Mouse (Mus musculus) gastrocnemius, adult 18-20 months (tissue): ENCODE data around the gene Flrt1. TPM values are rescaled to one million over a fixed set of nuclear protein-coding genes. Genes with fewer than 3 reads are reported as not detected.

Experiments used
- total RNA-seq, 2 experiments: library from RNA; stranded (reverse); gene quantifications; 2 replicates each; pipeline ENCODE4 v1.2.3; 2021

The Flrt1 gene
- total RNA-seq, 2 experiments from 2014 or later: 1.1 to 1.9 TPM

Other genes with a start within 250 kb of the Flrt1 start
- under 1 TPM; 0.46 to 0.74 TPM for gene Ccdc88b, start 247.5 kb downstream of the Flrt1 start, total RNA-seq
- gene Trmt112, start 196.0 kb downstream of the Flrt1 start, total RNA-seq: 10 to 100 TPM; 43.9 to 44.7 TPM
- gene Prdx5, start 195.6 kb downstream of the Flrt1 start, total RNA-seq: 100 to 1,000 TPM; 219 to 239 TPM
- gene Esrra, start 183.9 kb downstream of the Flrt1 start, total RNA-seq: 10 to 100 TPM; 76.5 to 93.1 TPM
- gene Catsperz, start 180.3 kb downstream of the Flrt1 start, total RNA-seq: not detected
- gene Kcnk4, start 171.2 kb downstream of the Flrt1 start, total RNA-seq: not detected
- 10 to 100 TPM in 1 of 2 experiments, 1 to 10 TPM in 1; 9.7 to 12.2 TPM for gene Bad, start 163.9 kb downstream of the Flrt1 start, total RNA-seq
- gene Gpr137, start 163.2 kb downstream of the Flrt1 start, total RNA-seq: 10 to 100 TPM; 10.0 to 10.4 TPM
- gene Ppp1r14b, start 130.8 kb downstream of the Flrt1 start, total RNA-seq: 100 to 1,000 TPM; 117 to 145 TPM
- gene Plcb3, start 129.3 kb downstream of the Flrt1 start, total RNA-seq: 10 to 100 TPM; 10.2 to 11.3 TPM
- 10 to 100 TPM in 1 of 2 experiments, 1 to 10 TPM in 1; 8.2 to 13.1 TPM for gene Fkbp2, start 125.2 kb downstream of the Flrt1 start, total RNA-seq
- 100 to 1,000 TPM; 181 to 206 TPM for gene Vegfb, start 118.1 kb downstream of the Flrt1 start, total RNA-seq
- 10 to 100 TPM; 33.9 to 38.4 TPM for gene Dnajc4, start 113.2 kb downstream of the Flrt1 start, total RNA-seq
- gene Nudt22, start 109.6 kb downstream of the Flrt1 start, total RNA-seq: 10 to 100 TPM; 12.0 to 13.7 TPM
- 10 to 100 TPM; 24.4 to 26.4 TPM for gene Trpt1, start 109.6 kb downstream of the Flrt1 start, total RNA-seq
- gene Fermt3, start 86.3 kb downstream of the Flrt1 start, total RNA-seq: under 1 TPM; 0.64 to 0.93 TPM
- 10 to 100 TPM; 89.7 to 98.5 TPM for gene Stip1, start 65.8 kb downstream of the Flrt1 start, total RNA-seq
- 100 to 1,000 TPM; 276 to 311 TPM for gene Macrod1, start 48.9 kb downstream of the Flrt1 start, total RNA-seq
- gene Otub1, start 100.6 kb upstream of the Flrt1 start, total RNA-seq: 10 to 100 TPM; 50.8 to 57.0 TPM
- 100 to 1,000 TPM in 1 of 2 experiments, 10 to 100 TPM in 1; 72.3 to 102 TPM for gene Cox8a, start 111.9 kb upstream of the Flrt1 start, total RNA-seq
- 10 to 100 TPM; 11.6 to 12.2 TPM for gene Naa40, start 135.5 kb upstream of the Flrt1 start, total RNA-seq
- 1 to 10 TPM; 2.2 to 2.7 TPM for gene Rcor2, start 161.6 kb upstream of the Flrt1 start, total RNA-seq
- gene Mark2, start 236.1 kb upstream of the Flrt1 start, total RNA-seq: 10 to 100 TPM; 34.4 to 39.5 TPM